Mouse (Mus musculus): ENCODE data around the gene Tmem53.

Tmem53 gene

GRCm38 (mm10) chr4:117251801-117252316 lies at the start of gene Tmem53, which contains the start of gene Armh1:
Gene Tmem53, plus strand, starts transcription at chr4:117251951.
Gene Armh1, minus strand, starts transcription at chr4:117252125.
- DNase-seq (ENCODE audit: low spot score): peak; percentile 88

- DNase-seq (ENCODE audit: low spot score): peak; percentile 41
These were observed 49.4 kb upstream of the Tmem53 start for GRCm38 (mm10) chr4:117202046-117202991.

- no peak for DNase-seq (ENCODE audit: low spot score)
These were observed 48.8 kb upstream of the Tmem53 start for GRCm38 (mm10) chr4:117202992-117203354.

GRCm38 (mm10) chr4:117209592-117209991 lies 42.2 kb upstream of the Tmem53 start:
- DNase-seq (ENCODE audit: low spot score): no peak

GRCm38 (mm10) chr4:117210147-117211074 lies 41.3 kb upstream of the Tmem53 start:
- peak; percentile 72 for DNase-seq (ENCODE audit: low spot score)

- DNase-seq (ENCODE audit: low spot score): no peak
These were observed 37.5 kb upstream of the Tmem53 start for GRCm38 (mm10) chr4:117214250-117214649.

GRCm38 (mm10) chr4:117217029-117217428 lies 34.7 kb upstream of the Tmem53 start:
- no peak for DNase-seq (ENCODE audit: low spot score)

GRCm38 (mm10) chr4:117218517-117219219 lies 33.1 kb upstream of the Tmem53 start:
- DNase-seq (ENCODE audit: low spot score): no peak

- DNase-seq (ENCODE audit: low spot score): no peak
These were observed 30.8 kb upstream of the Tmem53 start for GRCm38 (mm10) chr4:117220741-117221515.

GRCm38 (mm10) chr4:117221836-117222235 lies 29.9 kb upstream of the Tmem53 start:
- DNase-seq (ENCODE audit: low spot score): no peak

- DNase-seq (ENCODE audit: low spot score): no peak
These were observed 28.8 kb upstream of the Tmem53 start for GRCm38 (mm10) chr4:117223001-117223400.

GRCm38 (mm10) chr4:117224122-117224521 lies 27.6 kb upstream of the Tmem53 start:
- no peak for DNase-seq (ENCODE audit: low spot score)

- DNase-seq (ENCODE audit: low spot score): no peak
These were observed 26.5 kb upstream of the Tmem53 start for GRCm38 (mm10) chr4:117225250-117225649.

GRCm38 (mm10) chr4:117229590-117229989 lies 22.2 kb upstream of the Tmem53 start:
- no peak for DNase-seq (ENCODE audit: low spot score)

- no peak for DNase-seq (ENCODE audit: low spot score)
These were observed 21.4 kb upstream of the Tmem53 start for GRCm38 (mm10) chr4:117230331-117230730.

- DNase-seq (ENCODE audit: low spot score): no peak
These were observed 20.5 kb upstream of the Tmem53 start for GRCm38 (mm10) chr4:117231208-117231607.

GRCm38 (mm10) chr4:117234166-117234741 lies 17.5 kb upstream of the Tmem53 start:
- DNase-seq (ENCODE audit: low spot score): no peak

- no peak for DNase-seq (ENCODE audit: low spot score)
These were observed 15.9 kb upstream of the Tmem53 start for GRCm38 (mm10) chr4:117235822-117236221.

- no peak for DNase-seq (ENCODE audit: low spot score)
These were observed 12.6 kb upstream of the Tmem53 start for GRCm38 (mm10) chr4:117239153-117239552.

- no peak for DNase-seq (ENCODE audit: low spot score)
These were observed 10.9 kb upstream of the Tmem53 start for GRCm38 (mm10) chr4:117240867-117241266.

Data from ovary, postnatal 14 days (tissue).